In genomic region chr8:113634670-113635591, GRCm38 (mm10) we compare ENCODE assay signal across 8 mouse cellular contexts. TPM values are rescaled to one million over a fixed set of nuclear protein-coding genes. Genes with fewer than 3 reads are reported as not detected.
DNase-seq lines count a peak whose midpoint lies in the region; ATAC-seq and TF ChIP-seq lines count a peak whose summit lies in the region.

Mon1b (plus strand) TSS chr8:113635587.

- peak; percentile 44; the same call in 1 of the 2 replicates for TF ChIP-seq POLR2A in testis, adult 2 months (IDR thresholded peaks at IDR 0.05; ENCODE audit: control insufficient read depth, low read depth, low read length)

- no peak for TF ChIP-seq CTCF in E14TG2a.4 (conservative IDR thresholded peaks at IDR 0.05; ENCODE audit: low read length)
- no peak for TF ChIP-seq CTCF in heart, postnatal 0 days (IDR thresholded peaks at IDR 0.05; ENCODE audit: low read depth)
- TF ChIP-seq CTCF in testis, adult 2 months (IDR thresholded peaks at IDR 0.05; ENCODE audit: control insufficient read depth, insufficient read depth, insufficient replicate concordance, low read depth, low read length), result no peak

- peak within 1 kb of the TSS; percentile 92 for H3K4me3 ChIP-seq in E14TG2a.4 (replicated peaks; ENCODE audit: low read length)
- H3K4me3 ChIP-seq in forebrain, embryonic 12.5 days (replicated peaks), result peak within 1 kb of the TSS; percentile 64
- H3K4me3 ChIP-seq in heart, postnatal 0 days (ENCODE audit: low read depth, low read length), result peak within 1 kb of the TSS; percentile 76
- peak within 1 kb of the TSS; percentile 77 for H3K4me3 ChIP-seq in liver, embryonic 16.5 days (ENCODE audit: low read depth, low read length)
- H3K4me3 ChIP-seq in neural tube, embryonic 13.5 days, result peak within 1 kb of the TSS; percentile 73
- H3K4me3 ChIP-seq in testis, adult 2 months (ENCODE audit: control insufficient read depth, low read depth, low read length), result peak within 1 kb of the TSS; percentile 97

- peaks cover 28% of the 10 kb centered on the region for H3K4me1 ChIP-seq in E14TG2a.4 (replicated peaks; ENCODE audit: low read depth, low read length)
- peaks cover 22% of the 10 kb centered on the region for H3K4me1 ChIP-seq in forebrain, embryonic 12.5 days
- peaks cover 13% of the 10 kb centered on the region for H3K4me1 ChIP-seq in heart, postnatal 0 days (ENCODE audit: control insufficient read depth, insufficient read depth)
- H3K4me1 ChIP-seq in liver, embryonic 16.5 days (ENCODE audit: control insufficient read depth, low read depth, low read length), result peaks cover 14% of the 10 kb centered on the region
- peaks cover 26% of the 10 kb centered on the region for H3K4me1 ChIP-seq in neural tube, embryonic 13.5 days (replicated peaks)
- H3K4me1 ChIP-seq in testis, adult 2 months (ENCODE audit: control insufficient read depth, insufficient read depth, low read length), result peaks cover 13% of the 10 kb centered on the region

- H3K9ac ChIP-seq in forebrain, embryonic 12.5 days, result peak within 1 kb of the TSS; percentile 65
- peak within 1 kb of the TSS; percentile 66 for H3K9ac ChIP-seq in heart, postnatal 0 days (replicated peaks; ENCODE audit: low read depth, low read length)
- peak within 1 kb of the TSS; percentile 81 for H3K9ac ChIP-seq in liver, embryonic 16.5 days (ENCODE audit: low read depth, low read length)
- H3K9ac ChIP-seq in neural tube, embryonic 13.5 days, result peak within 1 kb of the TSS; percentile 80

- no peaks in the 10 kb centered on the region for H3K27me3 ChIP-seq in E14TG2a.4 (ENCODE audit: insufficient read depth, low read length)
- H3K27me3 ChIP-seq in forebrain, embryonic 12.5 days, result no peaks in the 10 kb centered on the region
- H3K27me3 ChIP-seq in heart, postnatal 0 days (ENCODE audit: control insufficient read depth, insufficient read depth, low read length), result no peaks in the 10 kb centered on the region
- no peaks in the 10 kb centered on the region for H3K27me3 ChIP-seq in liver, embryonic 16.5 days (ENCODE audit: control insufficient read depth, insufficient read depth, low read depth, low read length)
- H3K27me3 ChIP-seq in neural tube, embryonic 13.5 days, result no peaks in the 10 kb centered on the region
- H3K27me3 ChIP-seq in testis, adult 2 months (ENCODE audit: control insufficient read depth, insufficient read depth, low read length), result no peaks in the 10 kb centered on the region

- peak; percentile 98 for DNase-seq in c-Kit-positive CD71-positive TER-119-positive erythroid progenitor cells, embryonic 14.5 days (ENCODE audit: low spot score)
- DNase-seq in heart, postnatal 0 days (ENCODE audit: low spot score), result peak; percentile 98
- DNase-seq in kidney, postnatal 4 days, result peak; percentile 97 to 98

- H3K36me3 ChIP-seq in E14TG2a.4 (ENCODE audit: insufficient read depth, low read length), result peaks cover 14% of the 10 kb centered on the region
- H3K36me3 ChIP-seq in forebrain, embryonic 12.5 days (replicated peaks), result peaks cover 23% of the 10 kb centered on the region
- H3K36me3 ChIP-seq in heart, postnatal 0 days (replicated peaks; ENCODE audit: control insufficient read depth, insufficient read depth, low read length), result peaks cover 24% of the 10 kb centered on the region
- no peaks in the 10 kb centered on the region; the same call in 1 of the 2 replicates for H3K36me3 ChIP-seq in liver, embryonic 16.5 days (ENCODE audit: control insufficient read depth, insufficient read depth)
- peaks cover 23% of the 10 kb centered on the region for H3K36me3 ChIP-seq in neural tube, embryonic 13.5 days
- H3K36me3 ChIP-seq in testis, adult 2 months (ENCODE audit: control insufficient read depth, insufficient read depth, low read length), result no peaks in the 10 kb centered on the region; the same call in 1 of the 2 replicates

- H3K27ac ChIP-seq in forebrain, embryonic 12.5 days, result peak within 1 kb of the TSS; percentile 86
- peak within 1 kb of the TSS; percentile 95 for H3K27ac ChIP-seq in heart, postnatal 0 days (ENCODE audit: low read depth)
- H3K27ac ChIP-seq in liver, embryonic 16.5 days (ENCODE audit: low read length), result peak within 1 kb of the TSS; percentile 92
- peak within 1 kb of the TSS; percentile 94 for H3K27ac ChIP-seq in neural tube, embryonic 13.5 days (replicated peaks)
- peak within 1 kb of the TSS; percentile 99 for H3K27ac ChIP-seq in testis, adult 2 months (ENCODE audit: control insufficient read depth, insufficient read depth, low read depth, low read length)

- peak within 1 kb of the TSS; percentile 98 for H3K4me2 ChIP-seq in forebrain, embryonic 12.5 days
- peak within 1 kb of the TSS; percentile 99 for H3K4me2 ChIP-seq in heart, postnatal 0 days (ENCODE audit: low read depth, low read length)
- H3K4me2 ChIP-seq in liver, embryonic 16.5 days (ENCODE audit: low read depth, low read length), result peak within 1 kb of the TSS; percentile 94
- peak within 1 kb of the TSS; percentile 98 for H3K4me2 ChIP-seq in neural tube, embryonic 13.5 days

- WGBS in forebrain, embryonic 12.5 days, result under 1% methylated on average over 42 of the region's 42 CpGs
- 0% methylated on average over 42 of the region's 42 CpGs for WGBS in heart, postnatal 0 days
- WGBS in liver, embryonic 16.5 days (ENCODE audit: insufficient replicate concordance), result under 1% methylated on average over 42 of the region's 42 CpGs
- WGBS in neural tube, embryonic 13.5 days, result under 1% methylated on average over 42 of the region's 42 CpGs

- no peaks in the 10 kb centered on the region for H3K9me3 ChIP-seq in E14TG2a.4 (ENCODE audit: low read length)
- no peaks in the 10 kb centered on the region for H3K9me3 ChIP-seq in forebrain, embryonic 12.5 days
- H3K9me3 ChIP-seq in heart, postnatal 0 days (replicated peaks; ENCODE audit: control insufficient read depth, low read length), result no peaks in the 10 kb centered on the region
- no peaks in the 10 kb centered on the region for H3K9me3 ChIP-seq in liver, embryonic 16.5 days (replicated peaks; ENCODE audit: control insufficient read depth, low read length)
- H3K9me3 ChIP-seq in neural tube, embryonic 13.5 days, result no peaks in the 10 kb centered on the region

- ATAC-seq in forebrain, embryonic 12.5 days (ENCODE audit: low FRiP score), result peak; percentile 98
- peak; percentile 98 for ATAC-seq in heart, postnatal 0 days (ENCODE audit: insufficient read depth, low read depth)
- peak; percentile 94 for ATAC-seq in liver, embryonic 16.5 days (ENCODE audit: low read depth)
- ATAC-seq in neural tube, embryonic 13.5 days (ENCODE audit: low read depth), result peak; percentile 99

- TF ChIP-seq EP300 in heart, postnatal 0 days (IDR thresholded peaks at IDR 0.05; ENCODE audit: low read depth), result no peak

RNA-seq across cellular contexts. Expression of gene Mon1b, which starts in this region (rescaled TPM):
- polyA plus RNA-seq in forebrain, embryonic 12.5 days (2016; fragmentation: Nextera tagmentation; extraction: Ambion mirVana), result 11.3 and 14.2 TPM in 2 replicates
- total RNA-seq in heart, postnatal 0 days (2014; rRNA removed; ENCODE audit: low replicate concordance), result 3.5 and 8.2 TPM in 2 replicates
- polyA plus RNA-seq in heart, postnatal 0 days (2015; fragmentation: Nextera tagmentation; extraction: Ambion mirVana), result 2.0 and 2.3 TPM in 2 replicates
- polyA plus RNA-seq in liver, embryonic 16.5 days (2015; fragmentation: Nextera tagmentation; extraction: Ambion mirVana), result 2.7 TPM in 2 replicates
- 10.9 and 11.8 TPM in 2 replicates for polyA plus RNA-seq in neural tube, embryonic 13.5 days (2015; fragmentation: Nextera tagmentation; extraction: Ambion mirVana)
- 4.8 TPM in 2 replicates for polyA plus RNA-seq in testis, adult 2 months (2012; rRNA removed)

Comparison
In these comparisons a context has a peak if more than half of its experiments do, and no peak if none do; other contexts are left out.
1. Peak in every context shown above with its lines: DNase-seq, ATAC-seq, H3K4me3 ChIP-seq and H3K27ac ChIP-seq.